Mouse (Mus musculus) kidney, adult 2 months (tissue): Measurements from ENCODE around the gene Slc4a3. TPM values are rescaled to one million over a fixed set of nuclear protein-coding genes. Genes with fewer than 3 reads are reported as not detected.

ENCODE experiments used
- DNase-seq: peaks from one replicate; pipeline ENCODE4 v3.0.0; 2021
- H3K27ac ChIP-seq: fragments of 200-500 bp; 2 replicates; pipeline ENCODE4 v1.5.1; 2012; ENCODE audit warnings: low read depth, low read length, control low read depth, inconsistent platforms; ENCODE audit not compliant: insufficient read depth
- H3K27me3 ChIP-seq: fragments of 200-500 bp; replicated peaks from 2 replicates; pipeline ENCODE4 v1.6.1; 2012; ENCODE audit warnings: mild to moderate bottlenecking, moderate library complexity, low read length, inconsistent platforms; ENCODE audit not compliant: control insufficient read depth, insufficient read depth
- H3K36me3 ChIP-seq: fragments of 200-500 bp; 2 replicates; pipeline ENCODE4 v1.6.1; 2012; ENCODE audit warnings: mild to moderate bottlenecking, moderate library complexity, low read length, inconsistent platforms; ENCODE audit not compliant: control insufficient read depth, insufficient read depth
- H3K4me1 ChIP-seq: fragments of 200-500 bp; 2 replicates; pipeline ENCODE4 v1.6.1; 2011; ENCODE audit warnings: low read length; ENCODE audit not compliant: control insufficient read depth, insufficient read depth
- H3K4me3 ChIP-seq: fragments of 200-500 bp; 2 replicates; pipeline ENCODE4 v1.5.1; 2011; ENCODE audit warnings: mild to moderate bottlenecking, low read depth, low read length, control low read depth; ENCODE audit not compliant: insufficient read depth
- CTCF ChIP-seq: fragments of 200-500 bp; conservative IDR thresholded peaks from 2 replicates; pipeline ENCODE4 v1.5.1; 2011; ENCODE audit warnings: low read depth, mild to moderate bottlenecking, control low read depth, low read length, moderate library complexity, mixed read lengths; ENCODE audit not compliant: insufficient read depth, insufficient read length
- POLR2A ChIP-seq: fragments of 200-500 bp; IDR thresholded peaks from one replicate; pipeline ENCODE4 v1.6.1; 2011; ENCODE audit warnings: low read depth, low read length, control low read depth
- WGBS: fragments of 180-500 bp; shearing (Covaris S2); methylation state at CpG from one replicate; pipeline ENCODE4 v1.1.7; 2018; 5-methylcytosine and 5-hydroxymethylcytosine counted together
- polyA plus RNA-seq: library from polyadenylated mRNA; depleted of rRNA; stranded (reverse); fragments of >200 nt; gene quantifications from 2 replicates; pipeline ENCODE4 v1.2.3, GENCODE M21; 2012

Slc4a3 gene
- polyA plus RNA-seq, 1 experiment: 14.2 TPM

- no peak overlapping the region for H3K27ac ChIP-seq
- WGBS: 97% methylated on average over 13 of the region's 13 CpGs
- TF ChIP-seq POLR2A (no peak), CTCF (no peak)
- DNase-seq: no peak
- H3K4me1 ChIP-seq: no peaks in the 10 kb centered on the region
- no peaks in the 10 kb centered on the region for H3K27me3 ChIP-seq
- H3K36me3 ChIP-seq: no peaks in the 10 kb centered on the region
- peak overlapping the region; percentile 74; the same call in 1 of the 2 replicates for H3K4me3 ChIP-seq
Measured at GRCm38 (mm10) chr1:75547351-75547750, 1.3 kb downstream of the Slc4a3 start.

GRCm38 (mm10) chr1:75548083-75548482 is 2.0 kb downstream of the Slc4a3 start:
- DNase-seq: no peak
- H3K36me3 ChIP-seq: no peaks in the 10 kb centered on the region
- WGBS: 92% methylated on average over 3 of the region's 3 CpGs
- no peak overlapping the region for H3K27ac ChIP-seq
- TF ChIP-seq POLR2A: no peak
- TF ChIP-seq CTCF: no peak
- H3K4me3 ChIP-seq: no peak overlapping the region
- no peaks in the 10 kb centered on the region for H3K4me1 ChIP-seq
- H3K27me3 ChIP-seq: no peaks in the 10 kb centered on the region

GRCm38 (mm10) chr1:75548871-75549270 is 2.8 kb downstream of the Slc4a3 start:
- DNase-seq: no peak
- 88% methylated on average over 17 of the region's 17 CpGs for WGBS

GRCm38 (mm10) chr1:75549289-75550279 is 3.5 kb downstream of the Slc4a3 start:
- Histone ChIP-seq H3K36me3 (no peaks in the 10 kb centered on the region), H3K27ac (no peak overlapping the region), H3K4me3 (no peak overlapping the region), H3K27me3 (no peaks in the 10 kb centered on the region), H3K4me1 (no peaks in the 10 kb centered on the region)
- no peak for DNase-seq
- TF ChIP-seq POLR2A (no peak), CTCF (no peak)
- 80% methylated on average over 17 of the region's 17 CpGs for WGBS

More at GRCm38 (mm10) chr1:75548871-75549270, 2.8 kb downstream of the Slc4a3 start:
- TF ChIP-seq CTCF (no peak), POLR2A (no peak)
- Histone ChIP-seq H3K27ac (no peak overlapping the region), H3K4me1 (no peaks in the 10 kb centered on the region), H3K36me3 (no peaks in the 10 kb centered on the region), H3K27me3 (no peaks in the 10 kb centered on the region), H3K4me3 (no peak overlapping the region)

- DNase-seq: no peak
- WGBS: 62% methylated on average over 15 of the region's 15 CpGs
Measured at GRCm38 (mm10) chr1:75550586-75550985, 4.5 kb downstream of the Slc4a3 start.

GRCm38 (mm10) chr1:75555680-75556079 is 9.6 kb downstream of the Slc4a3 start:
- Histone ChIP-seq H3K36me3 (no peaks in the 10 kb centered on the region), H3K4me1 (no peaks in the 10 kb centered on the region), H3K27me3 (no peaks in the 10 kb centered on the region), H3K4me3 (no peak overlapping the region), H3K27ac (no peak overlapping the region)
- no peak for DNase-seq
- 81% methylated on average over 7 of the region's 7 CpGs for WGBS
- TF ChIP-seq CTCF (no peak), POLR2A (no peak)

More at GRCm38 (mm10) chr1:75550586-75550985, 4.5 kb downstream of the Slc4a3 start:
- no peak overlapping the region for H3K4me3 ChIP-seq
- H3K27me3 ChIP-seq: no peaks in the 10 kb centered on the region
- TF ChIP-seq POLR2A (no peak), CTCF (no peak)
- no peak overlapping the region for H3K27ac ChIP-seq
- H3K4me1 ChIP-seq: no peaks in the 10 kb centered on the region
- H3K36me3 ChIP-seq: no peaks in the 10 kb centered on the region

- TF ChIP-seq POLR2A: no peak
- TF ChIP-seq CTCF: no peak
- no peaks in the 10 kb centered on the region for H3K36me3 ChIP-seq
- no peak for DNase-seq
- no peaks in the 10 kb centered on the region for H3K27me3 ChIP-seq
- WGBS: 74% methylated on average over 9 of the region's 9 CpGs
- no peaks in the 10 kb centered on the region for H3K4me1 ChIP-seq
- H3K4me3 ChIP-seq: no peak overlapping the region
- no peak overlapping the region for H3K27ac ChIP-seq
Measured at GRCm38 (mm10) chr1:75556143-75556781, 10.2 kb downstream of the Slc4a3 start.
